Mouse (Mus musculus): ENCODE data around the gene Slc1a7. TPM values are rescaled to one million over a fixed set of nuclear protein-coding genes. Genes with fewer than 3 reads are reported as not detected.

The Slc1a7 gene
- polyA plus RNA-seq, 1 experiment from 2014 or later = 0.18 TPM

DNA sequence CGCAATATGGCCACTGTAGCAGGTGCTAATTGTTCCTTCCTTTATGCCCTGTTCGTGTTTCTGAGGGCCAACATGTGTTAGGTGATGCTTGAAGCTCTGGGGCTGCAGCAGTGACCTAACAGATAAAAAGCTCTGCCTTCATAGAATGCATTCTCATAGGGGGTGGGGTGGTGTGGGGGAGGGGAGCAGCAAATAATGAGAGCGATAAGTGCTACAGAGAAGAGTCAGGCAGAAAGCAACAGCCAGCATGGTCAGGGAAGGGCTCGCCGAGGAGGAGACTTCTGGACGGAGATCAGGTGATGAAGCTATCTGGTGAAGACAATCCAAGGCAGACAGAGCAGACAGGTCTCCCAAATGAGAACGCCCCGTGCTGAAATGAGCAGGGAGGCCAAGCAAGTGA, 84.5 kb downstream of the Slc1a7 start:
- Histone ChIP-seq H3K4me2 (ENCODE audit: low read length) (no peak overlapping the region), H3K4me1 (ENCODE audit: control insufficient read depth, insufficient read depth, low read depth, low read length) (no peaks in the 10 kb centered on the region), H3K4me3 (ENCODE audit: low read length) (no peak overlapping the region), H3K36me3 (ENCODE audit: control insufficient read depth, insufficient read depth, low read length) (peaks cover 14% of the 10 kb centered on the region; the same call in 1 of the 2 replicates), H3K9ac (ENCODE audit: low read depth, low read length) (no peak overlapping the region), H3K9me3 (ENCODE audit: control insufficient read depth, low read length) (no peaks in the 10 kb centered on the region), H3K27me3 (replicated peaks; ENCODE audit: control insufficient read depth, insufficient read depth, low read length) (no peaks in the 10 kb centered on the region), H3K27ac (ENCODE audit: low read depth, low read length) (no peak overlapping the region)
- no peak for ATAC-seq
- WGBS = 91% methylated on average over 8 of the region's 8 CpGs

- no peak overlapping the region for H3K4me3 ChIP-seq (ENCODE audit: low read length)
- no peak overlapping the region for H3K27ac ChIP-seq (ENCODE audit: low read depth, low read length)
- no peak overlapping the region for H3K4me2 ChIP-seq (ENCODE audit: low read length)
- no peaks in the 10 kb centered on the region for H3K27me3 ChIP-seq (replicated peaks; ENCODE audit: control insufficient read depth, insufficient read depth, low read length)
- H3K36me3 ChIP-seq (ENCODE audit: control insufficient read depth, insufficient read depth, low read length) = peaks cover 9% of the 10 kb centered on the region; the same call in 1 of the 2 replicates
- no peak overlapping the region for H3K9ac ChIP-seq (ENCODE audit: low read depth, low read length)
- no peaks in the 10 kb centered on the region for H3K9me3 ChIP-seq (ENCODE audit: control insufficient read depth, low read length)
- 93% methylated on average over 10 of the region's 10 CpGs for WGBS
- no peak for ATAC-seq
- no peaks in the 10 kb centered on the region for H3K4me1 ChIP-seq (ENCODE audit: control insufficient read depth, insufficient read depth, low read depth, low read length)
These were observed 87.7 kb downstream of the Slc1a7 start for GRCm38 (mm10) chr4:108055873-108056272.

- no peak for ATAC-seq
- Histone ChIP-seq H3K4me2 (ENCODE audit: low read length) (no peak overlapping the region), H3K4me1 (ENCODE audit: control insufficient read depth, insufficient read depth, low read depth, low read length) (no peaks in the 10 kb centered on the region), H3K36me3 (ENCODE audit: control insufficient read depth, insufficient read depth, low read length) (peaks cover 10% of the 10 kb centered on the region), H3K4me3 (ENCODE audit: low read length) (no peak overlapping the region), H3K9ac (ENCODE audit: low read depth, low read length) (no peak overlapping the region), H3K9me3 (ENCODE audit: control insufficient read depth, low read length) (no peaks in the 10 kb centered on the region), H3K27me3 (replicated peaks; ENCODE audit: control insufficient read depth, insufficient read depth, low read length) (no peaks in the 10 kb centered on the region), H3K27ac (ENCODE audit: low read depth, low read length) (no peak overlapping the region)
- WGBS = 93% methylated on average over 2 of the region's 2 CpGs
These were observed 89.1 kb downstream of the Slc1a7 start for GRCm38 (mm10) chr4:108057247-108057646.

- Histone ChIP-seq H3K9me3 (ENCODE audit: control insufficient read depth, low read length) (no peaks in the 10 kb centered on the region), H3K9ac (ENCODE audit: low read depth, low read length) (no peak overlapping the region), H3K4me1 (ENCODE audit: control insufficient read depth, insufficient read depth, low read depth, low read length) (no peaks in the 10 kb centered on the region), H3K36me3 (ENCODE audit: control insufficient read depth, insufficient read depth, low read length) (peaks cover 11% of the 10 kb centered on the region), H3K27ac (ENCODE audit: low read depth, low read length) (no peak overlapping the region), H3K4me2 (ENCODE audit: low read length) (no peak overlapping the region), H3K4me3 (ENCODE audit: low read length) (no peak overlapping the region), H3K27me3 (replicated peaks; ENCODE audit: control insufficient read depth, insufficient read depth, low read length) (no peaks in the 10 kb centered on the region)
- WGBS = 84% methylated on average over 10 of the region's 10 CpGs
- ATAC-seq = no peak
These were observed 90.0 kb downstream of the Slc1a7 start for GRCm38 (mm10) chr4:108058166-108058565.

- no peak overlapping the region for H3K4me3 ChIP-seq (ENCODE audit: low read length)
- 51% methylated on average over 19 of the region's 19 CpGs for WGBS
- peak overlapping the region; percentile 10; the same call in 1 of the 2 replicates for H3K4me2 ChIP-seq (ENCODE audit: low read length)
- H3K27me3 ChIP-seq (replicated peaks; ENCODE audit: control insufficient read depth, insufficient read depth, low read length) = no peaks in the 10 kb centered on the region
- H3K9ac ChIP-seq (ENCODE audit: low read depth, low read length) = no peak overlapping the region
- peak; percentile 37 for ATAC-seq
- H3K36me3 ChIP-seq (ENCODE audit: control insufficient read depth, insufficient read depth, low read length) = peaks cover 11% of the 10 kb centered on the region
- no peaks in the 10 kb centered on the region for H3K4me1 ChIP-seq (ENCODE audit: control insufficient read depth, insufficient read depth, low read depth, low read length)
- H3K9me3 ChIP-seq (ENCODE audit: control insufficient read depth, low read length) = no peaks in the 10 kb centered on the region
- no peak overlapping the region for H3K27ac ChIP-seq (ENCODE audit: low read depth, low read length)
These were observed 91.7 kb downstream of the Slc1a7 start for GRCm38 (mm10) chr4:108059601-108060379.

DNA sequence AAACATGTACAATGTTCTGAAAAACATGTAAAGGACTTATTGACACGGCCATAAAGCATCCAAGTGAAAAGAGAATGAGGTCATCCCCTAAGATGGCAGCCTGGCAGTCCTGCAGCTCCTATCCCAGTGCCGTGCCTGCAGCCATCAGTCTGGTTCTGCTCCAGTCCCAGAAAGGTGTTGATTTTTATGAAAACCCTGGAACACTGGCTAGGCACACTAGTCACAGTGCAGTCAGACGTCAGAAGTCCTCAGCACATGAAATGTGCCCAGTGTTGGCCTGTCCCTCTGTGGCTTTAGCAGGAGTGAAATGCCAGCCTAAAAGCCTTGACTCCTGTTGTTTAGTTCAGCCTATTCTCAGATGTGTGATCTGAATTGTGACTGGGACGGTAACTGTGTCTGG, 92.6 kb downstream of the Slc1a7 start:
- peaks cover 7% of the 10 kb centered on the region for H3K36me3 ChIP-seq (ENCODE audit: control insufficient read depth, insufficient read depth, low read length)
- H3K4me3 ChIP-seq (ENCODE audit: low read length) = no peak overlapping the region
- no peak for ATAC-seq
- no peak overlapping the region for H3K4me2 ChIP-seq (ENCODE audit: low read length)
- no peaks in the 10 kb centered on the region for H3K4me1 ChIP-seq (ENCODE audit: control insufficient read depth, insufficient read depth, low read depth, low read length)
- H3K9me3 ChIP-seq (ENCODE audit: control insufficient read depth, low read length) = no peaks in the 10 kb centered on the region
- 67% methylated on average over 4 of the region's 4 CpGs for WGBS
- no peak overlapping the region for H3K9ac ChIP-seq (ENCODE audit: low read depth, low read length)
- no peak overlapping the region for H3K27ac ChIP-seq (ENCODE audit: low read depth, low read length)
- H3K27me3 ChIP-seq (replicated peaks; ENCODE audit: control insufficient read depth, insufficient read depth, low read length) = no peaks in the 10 kb centered on the region

- H3K27me3 ChIP-seq (replicated peaks; ENCODE audit: control insufficient read depth, insufficient read depth, low read length) = no peaks in the 10 kb centered on the region
- H3K9me3 ChIP-seq (ENCODE audit: control insufficient read depth, low read length) = no peaks in the 10 kb centered on the region
- no peaks in the 10 kb centered on the region for H3K4me1 ChIP-seq (ENCODE audit: control insufficient read depth, insufficient read depth, low read depth, low read length)
- no peak overlapping the region for H3K4me3 ChIP-seq (ENCODE audit: low read length)
- H3K4me2 ChIP-seq (ENCODE audit: low read length) = no peak overlapping the region
- ATAC-seq = no peak
- 93% methylated on average over 5 of the region's 5 CpGs for WGBS
- peaks cover 9% of the 10 kb centered on the region for H3K36me3 ChIP-seq (ENCODE audit: control insufficient read depth, insufficient read depth, low read length)
- H3K9ac ChIP-seq (ENCODE audit: low read depth, low read length) = no peak overlapping the region
- no peak overlapping the region for H3K27ac ChIP-seq (ENCODE audit: low read depth, low read length)
These were observed 94.4 kb downstream of the Slc1a7 start for GRCm38 (mm10) chr4:108062524-108062923.

Other genes with a start within 250 kb of the Slc1a7 start
- 23.8 and 34.7 TPM in 2 replicates for gene Lrp8, start 166.1 kb upstream of the Slc1a7 start, polyA plus RNA-seq (2015; fragmentation: Nextera tagmentation; extraction: Ambion mirVana)
- 87.7 and 88.8 TPM in 2 replicates for gene Magoh, start 88.6 kb upstream of the Slc1a7 start, polyA plus RNA-seq (2015; fragmentation: Nextera tagmentation; extraction: Ambion mirVana)
- 95.5 and 98.6 TPM in 2 replicates for gene 0610037L13Rik, start 78.5 kb upstream of the Slc1a7 start, polyA plus RNA-seq (2015; fragmentation: Nextera tagmentation; extraction: Ambion mirVana)
- gene Cpt2, start 44.7 kb upstream of the Slc1a7 start, polyA plus RNA-seq (2015; fragmentation: Nextera tagmentation; extraction: Ambion mirVana) = 16.3 and 19.1 TPM in 2 replicates
- 0.29 and 0.62 TPM in 2 replicates for gene Podn, start 128.1 kb downstream of the Slc1a7 start, polyA plus RNA-seq (2015; fragmentation: Nextera tagmentation; extraction: Ambion mirVana)
- 211 and 220 TPM in 2 replicates for gene Scp2, start 176.7 kb downstream of the Slc1a7 start, polyA plus RNA-seq (2015; fragmentation: Nextera tagmentation; extraction: Ambion mirVana)
- 12.5 and 14.2 TPM in 2 replicates for gene Echdc2, start 197.1 kb downstream of the Slc1a7 start, polyA plus RNA-seq (2015; fragmentation: Nextera tagmentation; extraction: Ambion mirVana)
- gene Zyg11a, start 249.7 kb downstream of the Slc1a7 start, polyA plus RNA-seq (2015; fragmentation: Nextera tagmentation; extraction: Ambion mirVana) = 0.15 TPM in 1 of 2 replicates, not detected in the other

Measured in hindbrain, embryonic 16.5 days (tissue).